Mouse (Mus musculus): ENCODE results near the gene Tsga8.

DNA sequence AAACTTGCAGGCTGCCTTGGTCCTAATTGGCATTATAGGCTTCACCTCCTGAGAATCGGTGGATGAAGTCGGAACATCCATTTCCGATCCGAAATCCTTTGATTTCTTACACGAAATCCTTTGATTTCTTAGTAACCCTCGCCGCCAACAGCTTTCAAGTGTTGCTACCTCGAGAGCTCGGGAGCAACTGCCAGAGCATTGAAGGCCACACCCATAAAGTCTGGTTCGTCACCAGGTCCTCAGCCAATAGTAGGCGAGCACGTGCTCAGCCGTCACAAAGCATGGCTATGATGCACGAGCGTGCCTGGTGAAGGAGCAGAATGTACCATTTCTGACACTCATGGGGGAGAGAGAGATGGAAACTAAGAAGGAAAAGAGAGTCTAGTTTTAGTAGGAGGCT, at the start of gene Tsga8:
- TF ChIP-seq CTCF (IDR thresholded peaks at IDR 0.05; ENCODE audit: borderline replicate concordance, insufficient read depth, low read length) (no peak), POLR2A (IDR thresholded peaks at IDR 0.05; ENCODE audit: low read depth, low read length) (no peak)

Measured in embryonic fibroblast, embryonic 13.5 days (primary cell).